Mouse (Mus musculus): ENCODE data around the gene Nrn1. TPM values are rescaled to one million over a fixed set of nuclear protein-coding genes. Genes with fewer than 3 reads are reported as not detected.
A peak's percentile ranks its signal among the peaks of the same experiment; 100 is the strongest.

The Nrn1 gene
- polyA plus RNA-seq, 1 experiment from 2014 or later, result 64.3 TPM

- Histone ChIP-seq H3K4me2 (no peak overlapping the region), H3K27ac (0 out of 2 replicates have a peak overlapping the region, but pooled peaks have one; percentile 90)
These were observed 12.6 kb downstream of the Nrn1 start for GRCm38 (mm10) chr13:36722309-36722708.

GRCm38 (mm10) chr13:36720297-36721017 is 14.5 kb downstream of the Nrn1 start:
- no peaks in the 10 kb centered on the region for H3K9me3 ChIP-seq
- H3K4me1 ChIP-seq, result peaks cover 27% of the 10 kb centered on the region
- H3K27ac ChIP-seq, result no peak overlapping the region
- peaks cover 11% of the 10 kb centered on the region for H3K27me3 ChIP-seq (replicated peaks)
- H3K9ac ChIP-seq, result no peak overlapping the region
- WGBS, result 91% methylated on average over 5 of the region's 5 CpGs
- no peaks in the 10 kb centered on the region for H3K36me3 ChIP-seq (replicated peaks)
- no peak overlapping the region for H3K4me3 ChIP-seq
- no peak for ATAC-seq (replicated peaks)
- H3K4me2 ChIP-seq, result no peak overlapping the region

More at GRCm38 (mm10) chr13:36722309-36722708, 12.6 kb downstream of the Nrn1 start:
- peaks cover 34% of the 10 kb centered on the region for H3K4me1 ChIP-seq
- no peak for ATAC-seq (replicated peaks)
- H3K36me3 ChIP-seq (replicated peaks), result no peaks in the 10 kb centered on the region
- no peak overlapping the region for H3K4me3 ChIP-seq
- H3K9me3 ChIP-seq, result no peaks in the 10 kb centered on the region
- H3K9ac ChIP-seq, result no peak overlapping the region
- H3K27me3 ChIP-seq (replicated peaks), result peaks cover 11% of the 10 kb centered on the region

GRCm38 (mm10) chr13:36717376-36717775 is 17.6 kb downstream of the Nrn1 start:
- Histone ChIP-seq H3K27ac (no peak overlapping the region), H3K4me1 (no peaks in the 10 kb centered on the region), H3K27me3 (replicated peaks) (peaks cover 4% of the 10 kb centered on the region), H3K36me3 (replicated peaks) (no peaks in the 10 kb centered on the region), H3K9ac (no peak overlapping the region), H3K9me3 (no peaks in the 10 kb centered on the region), H3K4me2 (no peak overlapping the region), H3K4me3 (no peak overlapping the region)
- whole genome bisulfite sequencing, result 60% methylated on average over 3 of the region's 3 CpGs
- no peak for ATAC-seq (replicated peaks)

GRCm38 (mm10) chr13:36716708-36717107 is 18.2 kb downstream of the Nrn1 start:
- Histone ChIP-seq H3K27me3 (replicated peaks) (peaks cover 3% of the 10 kb centered on the region; the same call in 1 of the 2 replicates), H3K27ac (no peak overlapping the region), H3K4me3 (no peak overlapping the region), H3K9me3 (no peaks in the 10 kb centered on the region), H3K4me1 (no peaks in the 10 kb centered on the region), H3K36me3 (replicated peaks) (no peaks in the 10 kb centered on the region), H3K9ac (no peak overlapping the region), H3K4me2 (no peak overlapping the region)
- WGBS, result 50% methylated on average over 2 of the region's 2 CpGs
- ATAC-seq (replicated peaks), result peak; percentile 84

GRCm38 (mm10) chr13:36714101-36714500 is 20.8 kb downstream of the Nrn1 start:
- Histone ChIP-seq H3K4me1 (no peaks in the 10 kb centered on the region), H3K27ac (no peak overlapping the region), H3K4me2 (no peak overlapping the region), H3K27me3 (replicated peaks) (no peaks in the 10 kb centered on the region), H3K4me3 (no peak overlapping the region), H3K36me3 (replicated peaks) (no peaks in the 10 kb centered on the region), H3K9ac (no peak overlapping the region), H3K9me3 (no peaks in the 10 kb centered on the region)
- ATAC-seq (replicated peaks), result no peak
- WGBS, result 83% methylated on average over 2 of the region's 2 CpGs

- Histone ChIP-seq H3K27me3 (replicated peaks) (no peaks in the 10 kb centered on the region), H3K27ac (no peak overlapping the region), H3K9ac (no peak overlapping the region), H3K4me3 (no peak overlapping the region), H3K9me3 (no peaks in the 10 kb centered on the region), H3K36me3 (replicated peaks) (no peaks in the 10 kb centered on the region), H3K4me2 (no peak overlapping the region), H3K4me1 (no peaks in the 10 kb centered on the region)
- ATAC-seq (replicated peaks), result no peak
- WGBS, result 28% methylated on average over 3 of the region's 3 CpGs
These were observed 27.7 kb downstream of the Nrn1 start for GRCm38 (mm10) chr13:36707088-36707690.

DNA sequence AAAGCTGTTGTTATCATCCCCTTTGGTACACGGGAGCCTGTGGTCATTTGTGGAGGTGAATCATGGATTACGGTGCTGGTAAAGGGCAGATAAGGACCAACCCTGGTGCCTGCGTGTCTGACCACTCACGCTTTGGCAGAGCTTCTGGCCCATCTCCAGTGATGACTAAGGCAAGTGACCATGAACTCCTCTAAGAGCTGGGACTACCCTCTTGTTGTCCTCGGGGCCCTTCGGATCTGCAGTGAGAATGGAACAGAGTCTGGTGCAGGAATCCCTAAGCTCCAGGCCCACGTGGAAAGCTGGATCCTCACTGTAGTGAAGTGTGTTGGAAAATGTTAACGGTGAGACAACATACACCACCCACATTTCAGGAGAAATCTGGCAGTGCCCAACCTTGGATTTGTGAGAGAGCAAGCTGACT is 38.6 kb downstream of the Nrn1 start:
- Histone ChIP-seq H3K4me1 (no peaks in the 10 kb centered on the region), H3K36me3 (replicated peaks) (no peaks in the 10 kb centered on the region), H3K9ac (no peak overlapping the region), H3K9me3 (no peaks in the 10 kb centered on the region), H3K4me3 (no peak overlapping the region), H3K27me3 (replicated peaks) (no peaks in the 10 kb centered on the region), H3K4me2 (no peak overlapping the region), H3K27ac (no peak overlapping the region)
- WGBS, result 91% methylated on average over 8 of the region's 8 CpGs
- ATAC-seq (replicated peaks), result no peak

DNA sequence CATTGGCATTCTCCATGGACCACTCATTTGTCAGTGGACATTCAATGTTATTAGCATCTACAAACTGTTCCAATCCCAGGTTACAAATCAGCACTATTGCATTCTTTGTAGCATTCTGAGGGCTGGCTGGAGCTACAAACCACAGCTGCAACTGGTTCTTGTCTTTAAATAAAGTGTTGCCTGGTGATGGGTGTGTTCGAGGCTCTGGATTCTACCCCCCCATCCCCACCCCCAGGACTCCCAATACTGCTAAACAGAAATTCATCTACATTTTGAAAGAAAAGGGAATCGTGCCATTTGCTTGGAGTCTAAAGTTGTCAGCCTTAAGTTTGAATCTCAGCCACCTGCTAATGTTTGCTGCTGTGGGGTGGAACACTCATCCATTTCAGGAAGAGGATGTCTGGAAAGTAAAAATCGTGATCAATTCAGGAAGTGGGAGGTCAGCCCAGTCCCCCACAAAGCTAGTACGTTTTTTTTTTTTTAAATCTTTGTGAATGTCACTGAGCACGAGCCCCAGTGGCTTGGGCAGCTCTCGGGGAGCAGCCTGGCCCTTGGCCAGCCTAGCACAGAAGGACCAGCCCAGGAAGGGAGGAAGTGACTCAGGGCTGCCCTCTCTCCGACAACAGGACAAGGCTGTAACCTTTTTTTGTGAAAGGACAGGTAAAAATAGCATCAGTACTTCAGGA is 39.3 kb downstream of the Nrn1 start:
- no peak overlapping the region for H3K4me3 ChIP-seq
- 66% methylated on average over 7 of the region's 7 CpGs for WGBS
- no peak overlapping the region for H3K27ac ChIP-seq
- H3K9ac ChIP-seq, result no peak overlapping the region
- no peak overlapping the region for H3K4me2 ChIP-seq
- no peak for ATAC-seq (replicated peaks)
- H3K9me3 ChIP-seq, result no peaks in the 10 kb centered on the region
- no peaks in the 10 kb centered on the region for H3K4me1 ChIP-seq
- H3K27me3 ChIP-seq (replicated peaks), result no peaks in the 10 kb centered on the region
- no peaks in the 10 kb centered on the region for H3K36me3 ChIP-seq (replicated peaks)

GRCm38 (mm10) chr13:36683581-36683980 is 51.4 kb downstream of the Nrn1 start:
- Histone ChIP-seq H3K4me1 (no peaks in the 10 kb centered on the region), H3K27me3 (replicated peaks) (no peaks in the 10 kb centered on the region), H3K36me3 (replicated peaks) (no peaks in the 10 kb centered on the region), H3K4me2 (no peak overlapping the region), H3K9me3 (no peaks in the 10 kb centered on the region), H3K9ac (no peak overlapping the region), H3K4me3 (no peak overlapping the region), H3K27ac (no peak overlapping the region)
- ATAC-seq (replicated peaks), result no peak
- 79% methylated on average over 4 of the region's 4 CpGs for WGBS

- Histone ChIP-seq H3K36me3 (replicated peaks) (no peaks in the 10 kb centered on the region), H3K4me3 (no peak overlapping the region), H3K27ac (no peak overlapping the region), H3K4me1 (no peaks in the 10 kb centered on the region), H3K4me2 (no peak overlapping the region), H3K27me3 (replicated peaks) (no peaks in the 10 kb centered on the region), H3K9ac (no peak overlapping the region), H3K9me3 (no peaks in the 10 kb centered on the region)
- ATAC-seq (replicated peaks), result no peak
- WGBS, result 90% methylated on average over 8 of the region's 8 CpGs
These were observed 54.1 kb downstream of the Nrn1 start for GRCm38 (mm10) chr13:36680690-36681355.

DNA sequence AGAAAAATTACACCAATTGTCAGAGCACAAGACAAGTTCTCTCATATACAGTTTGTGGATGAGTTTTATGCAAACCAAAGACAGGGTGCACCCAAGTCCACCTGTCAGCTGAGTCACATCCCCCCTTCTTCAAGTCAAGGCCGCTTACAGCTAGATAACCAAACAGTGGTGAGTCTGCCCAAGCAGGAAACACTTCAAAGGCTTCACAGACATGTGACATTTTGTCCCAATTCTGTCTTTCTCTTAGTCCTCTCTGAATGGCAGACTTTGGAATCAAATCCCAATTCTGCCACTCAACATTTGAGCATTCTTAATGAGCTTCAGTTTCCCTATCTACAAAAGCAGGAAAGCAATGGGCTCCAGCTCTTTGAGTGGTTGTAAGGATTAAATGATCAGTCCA is 55.6 kb downstream of the Nrn1 start:
- H3K27ac ChIP-seq, result no peak overlapping the region
- no peaks in the 10 kb centered on the region for H3K9me3 ChIP-seq
- H3K9ac ChIP-seq, result no peak overlapping the region
- H3K4me1 ChIP-seq, result no peaks in the 10 kb centered on the region
- H3K36me3 ChIP-seq (replicated peaks), result no peaks in the 10 kb centered on the region
- H3K4me3 ChIP-seq, result no peak overlapping the region
- no peaks in the 10 kb centered on the region for H3K27me3 ChIP-seq (replicated peaks)
- no peak for ATAC-seq (replicated peaks)
- no peak overlapping the region for H3K4me2 ChIP-seq
- WGBS, result 64% methylated on average over 1 of the region's 1 CpGs

Data from midbrain, embryonic 15.5 days (tissue).